Mouse (Mus musculus): Measurements from ENCODE around the gene Chpt1. TPM values are rescaled to one million over a fixed set of nuclear protein-coding genes. Genes with fewer than 3 reads are reported as not detected.
A peak's percentile ranks its signal among the peaks of the same experiment; 100 is the strongest.

Gene Chpt1
- 17.3 and 17.7 TPM in 2 replicates for total RNA-seq (2012; rRNA removed)

- no peaks in the 10 kb centered on the region for H3K36me3 ChIP-seq (ENCODE audit: control insufficient read depth, insufficient read depth, low read length, poor library complexity, severe bottlenecking)
- in situ Hi-C loops (cut with MboI; ENCODE audit: low sequenced_read_pairs in 2 of 2, unreplicated experiment in 2 of 2): no loop called here
- H3K4me1 ChIP-seq (ENCODE audit: control insufficient read depth in 2 of 2, insufficient read depth in 2 of 2, low read length in 2 of 2, poor library complexity in 1 of 2): peaks cover 2 to 6% of the 10 kb centered on the region in 2 experiments; a peak in 1 of 4 replicates
- H3K9ac ChIP-seq (ENCODE audit: insufficient read depth, low read depth, low read length, poor library complexity, severe bottlenecking): peak within 1 kb of the TSS; percentile 77
- H3K9me3 ChIP-seq (ENCODE audit: control insufficient read depth, insufficient read depth, low read depth, low read length): no peaks in the 10 kb centered on the region
- no peak for TF ChIP-seq ZNF384 (IDR thresholded peaks at IDR 0.05; ENCODE audit: low read depth, low read length)
- TF ChIP-seq CHD2 (IDR thresholded peaks at IDR 0.05; ENCODE audit: low read depth, low read length): no peak
- TF ChIP-seq HCFC1 (IDR thresholded peaks at IDR 0.05; ENCODE audit: borderline replicate concordance, insufficient read depth, low read length): no peak
- TF ChIP-seq ZC3H11A (IDR thresholded peaks at IDR 0.05; ENCODE audit: borderline replicate concordance, low read depth, low read length): no peak
- no peak for TF ChIP-seq MAFK (IDR thresholded peaks at IDR 0.05; ENCODE audit: insufficient read depth, low read depth, low read length)
- DNase-seq (ENCODE audit: low read depth, low spot score): peak; percentile 70
- H3K27ac ChIP-seq (ENCODE audit: insufficient read depth, low read depth, low read length, poor library complexity, severe bottlenecking): no peak within 1 kb of the TSS
- peak within 1 kb of the TSS; percentile 75 to 77 for H3K4me3 ChIP-seq (ENCODE audit: insufficient read depth in 1 of 2, low read depth in 1 of 2, low read length in 2 of 2, poor library complexity in 1 of 2, severe bottlenecking in 1 of 2)
Observed at GRCm38 (mm10) chr10:88503421-88504314, at the start of gene Chpt1. TSS of gene Chpt1 (minus strand) at chr10:88504073.

- DNase-seq (ENCODE audit: low read depth, low spot score): no peak
- no peak for TF ChIP-seq ZNF384 (IDR thresholded peaks at IDR 0.05; ENCODE audit: low read depth, low read length)
- TF ChIP-seq HCFC1 (IDR thresholded peaks at IDR 0.05; ENCODE audit: borderline replicate concordance, insufficient read depth, low read length): no peak
- TF ChIP-seq ZC3H11A (IDR thresholded peaks at IDR 0.05; ENCODE audit: borderline replicate concordance, low read depth, low read length): peak; percentile 69
- H3K9ac ChIP-seq (ENCODE audit: insufficient read depth, low read depth, low read length, poor library complexity, severe bottlenecking): no peak overlapping the region
- in situ Hi-C loops (cut with MboI; ENCODE audit: low sequenced_read_pairs in 2 of 2, unreplicated experiment in 2 of 2): loop anchor here in 1 of 2 experiments (10.0 kb wide), 1 partner anchor 172 kb away; no protein-coding TSS in a partner anchor
- no peaks in the 10 kb centered on the region for H3K9me3 ChIP-seq (ENCODE audit: control insufficient read depth, insufficient read depth, low read depth, low read length)
- H3K36me3 ChIP-seq (ENCODE audit: control insufficient read depth, insufficient read depth, low read length, poor library complexity, severe bottlenecking): no peaks in the 10 kb centered on the region
- H3K27ac ChIP-seq (ENCODE audit: insufficient read depth, low read depth, low read length, poor library complexity, severe bottlenecking): no peak overlapping the region
- no peak overlapping the region for H3K4me3 ChIP-seq (ENCODE audit: insufficient read depth in 1 of 2, low read depth in 1 of 2, low read length in 2 of 2, poor library complexity in 1 of 2, severe bottlenecking in 1 of 2)
- peaks cover 0 to 2% of the 10 kb centered on the region in 2 experiments; a peak in 3 of 4 replicates for H3K4me1 ChIP-seq (ENCODE audit: control insufficient read depth in 2 of 2, insufficient read depth in 2 of 2, low read length in 2 of 2, poor library complexity in 1 of 2)
Observed at GRCm38 (mm10) chr10:88552738-88553137, 48.9 kb upstream of the Chpt1 start.

- no peaks in the 10 kb centered on the region for H3K9me3 ChIP-seq (ENCODE audit: control insufficient read depth, insufficient read depth, low read depth, low read length)
- no peaks in the 10 kb centered on the region for H3K36me3 ChIP-seq (ENCODE audit: control insufficient read depth, insufficient read depth, low read length, poor library complexity, severe bottlenecking)
- peaks cover 2 to 7% of the 10 kb centered on the region in 2 experiments for H3K4me1 ChIP-seq (ENCODE audit: control insufficient read depth in 2 of 2, insufficient read depth in 2 of 2, low read length in 2 of 2, poor library complexity in 1 of 2)
- H3K9ac ChIP-seq (ENCODE audit: insufficient read depth, low read depth, low read length, poor library complexity, severe bottlenecking): no peak overlapping the region
- no peak overlapping the region for H3K27ac ChIP-seq (ENCODE audit: insufficient read depth, low read depth, low read length, poor library complexity, severe bottlenecking)
- TF ChIP-seq MAFK (IDR thresholded peaks at IDR 0.05; ENCODE audit: insufficient read depth, low read depth, low read length) (no peak), ZNF384 (IDR thresholded peaks at IDR 0.05; ENCODE audit: low read depth, low read length) (no peak), ZC3H11A (IDR thresholded peaks at IDR 0.05; ENCODE audit: borderline replicate concordance, low read depth, low read length) (no peak), HCFC1 (IDR thresholded peaks at IDR 0.05; ENCODE audit: borderline replicate concordance, insufficient read depth, low read length) (no peak), CHD2 (IDR thresholded peaks at IDR 0.05; ENCODE audit: low read depth, low read length) (no peak)
- DNase-seq (ENCODE audit: low read depth, low spot score): peak; percentile 24
- in situ Hi-C loops (cut with MboI; ENCODE audit: low sequenced_read_pairs in 2 of 2, unreplicated experiment in 2 of 2): loop anchor here in 1 of 2 experiments (10.0 kb wide), 1 partner anchor 175 kb away; no protein-coding TSS in a partner anchor
- H3K4me3 ChIP-seq (ENCODE audit: insufficient read depth in 1 of 2, low read depth in 1 of 2, low read length in 2 of 2, poor library complexity in 1 of 2, severe bottlenecking in 1 of 2): no peak overlapping the region
Observed at GRCm38 (mm10) chr10:88550225-88550624, 46.4 kb upstream of the Chpt1 start.

- Histone ChIP-seq H3K36me3 (ENCODE audit: control insufficient read depth, insufficient read depth, low read length, poor library complexity, severe bottlenecking) (no peaks in the 10 kb centered on the region), H3K4me1 (ENCODE audit: control insufficient read depth in 2 of 2, insufficient read depth in 2 of 2, low read length in 2 of 2, poor library complexity in 1 of 2) (peaks cover 2 to 7% of the 10 kb centered on the region in 2 experiments), H3K27ac (ENCODE audit: insufficient read depth, low read depth, low read length, poor library complexity, severe bottlenecking) (peak overlapping the region; percentile 67; the same call in 1 of the 2 replicates), H3K4me3 (ENCODE audit: insufficient read depth in 1 of 2, low read depth in 1 of 2, low read length in 2 of 2, poor library complexity in 1 of 2, severe bottlenecking in 1 of 2) (no peak overlapping the region), H3K9me3 (ENCODE audit: control insufficient read depth, insufficient read depth, low read depth, low read length) (no peaks in the 10 kb centered on the region), H3K9ac (ENCODE audit: insufficient read depth, low read depth, low read length, poor library complexity, severe bottlenecking) (no peak overlapping the region)
- TF ChIP-seq MAFK (IDR thresholded peaks at IDR 0.05; ENCODE audit: insufficient read depth, low read depth, low read length) (no peak), ZC3H11A (IDR thresholded peaks at IDR 0.05; ENCODE audit: borderline replicate concordance, low read depth, low read length) (no peak), HCFC1 (IDR thresholded peaks at IDR 0.05; ENCODE audit: borderline replicate concordance, insufficient read depth, low read length) (no peak), ZNF384 (IDR thresholded peaks at IDR 0.05; ENCODE audit: low read depth, low read length) (no peak), CHD2 (IDR thresholded peaks at IDR 0.05; ENCODE audit: low read depth, low read length) (no peak)
- peak; percentile 82 for DNase-seq (ENCODE audit: low read depth, low spot score)
- in situ Hi-C loops (cut with MboI; ENCODE audit: low sequenced_read_pairs in 2 of 2, unreplicated experiment in 2 of 2): no loop called here
Observed at GRCm38 (mm10) chr10:88547635-88548034, 43.8 kb upstream of the Chpt1 start.
